Mouse (Mus musculus): Measurements from ENCODE around the gene Fbxw7.

GRCm38 (mm10) chr3:84807826-84808225 lies 7.2 kb upstream of the Fbxw7 start:
- TF ChIP-seq CTCF (IDR thresholded peaks at IDR 0.05; ENCODE audit: control insufficient read depth, insufficient read depth, insufficient read length), result no peak
- no peak for TF ChIP-seq FOSL1 (IDR thresholded peaks at IDR 0.05; ENCODE audit: insufficient read depth, low read length, poor library complexity, severe bottlenecking)
- no peak for TF ChIP-seq CEBPB (IDR thresholded peaks at IDR 0.05; ENCODE audit: low read depth)
